Mouse (Mus musculus) lung, postnatal 0 days (tissue): Measurements from ENCODE around the gene Ccdc155.

Experiments used
- CTCF ChIP-seq: IDR thresholded peaks from 2 replicates; pipeline ENCODE4 v1.5.1; 2016; ENCODE audit warnings: antibody characterized with exemption, mild to moderate bottlenecking
- EP300 ChIP-seq: IDR thresholded peaks from 2 replicates; pipeline ENCODE4 v1.6.1; 2016; ENCODE audit warnings: antibody characterized with exemption, mild to moderate bottlenecking, control low read depth

GRCm38 (mm10) chr7:45193871-45194785, 10.6 kb downstream of the Ccdc155 start:
- TF ChIP-seq EP300 (no peak), CTCF (no peak)
